Mouse (Mus musculus) naive thymus-derived CD4-positive, alpha-beta T cell, adult 2 months (primary cell): ENCODE results near the gene Prelid3b.

Experiments
- DNase-seq: peaks from one replicate; pipeline ENCODE4 v3.0.0-alpha.2; 2011; ENCODE audit warnings: low read depth

The Prelid3b gene

GRCm38 (mm10) chr2:174463370-174463769, 9.5 kb downstream of the Prelid3b start:
- DNase-seq: no peak

DNA sequence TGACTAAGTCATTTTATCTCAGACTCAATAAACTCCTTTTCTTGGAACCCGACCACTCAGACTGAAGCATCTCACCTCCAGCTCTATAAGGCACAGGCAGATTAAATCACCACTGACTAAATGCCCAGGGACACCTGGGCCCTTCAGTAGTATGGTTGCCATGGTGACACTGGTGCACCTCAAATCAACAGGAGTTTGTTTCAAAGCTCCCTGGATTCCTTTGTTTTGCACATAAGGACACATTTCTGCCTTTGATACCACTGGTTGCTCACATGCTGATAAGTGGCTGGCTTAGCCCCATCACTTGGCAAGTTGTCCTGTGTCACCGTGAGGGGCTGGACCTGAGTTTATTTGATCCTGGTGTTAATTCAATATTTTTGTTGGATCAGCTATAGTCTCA, 13.5 kb downstream of the Prelid3b start:
- DNase-seq: no peak

- no peak for DNase-seq
Measured at GRCm38 (mm10) chr2:174453681-174454080, 19.2 kb downstream of the Prelid3b start.

- no peak for DNase-seq
Measured at GRCm38 (mm10) chr2:174450353-174450752, 22.5 kb downstream of the Prelid3b start, which contains the start of gene Tubb1. Gene Tubb1, plus strand, starts transcription at chr2:174450695.

DNA sequence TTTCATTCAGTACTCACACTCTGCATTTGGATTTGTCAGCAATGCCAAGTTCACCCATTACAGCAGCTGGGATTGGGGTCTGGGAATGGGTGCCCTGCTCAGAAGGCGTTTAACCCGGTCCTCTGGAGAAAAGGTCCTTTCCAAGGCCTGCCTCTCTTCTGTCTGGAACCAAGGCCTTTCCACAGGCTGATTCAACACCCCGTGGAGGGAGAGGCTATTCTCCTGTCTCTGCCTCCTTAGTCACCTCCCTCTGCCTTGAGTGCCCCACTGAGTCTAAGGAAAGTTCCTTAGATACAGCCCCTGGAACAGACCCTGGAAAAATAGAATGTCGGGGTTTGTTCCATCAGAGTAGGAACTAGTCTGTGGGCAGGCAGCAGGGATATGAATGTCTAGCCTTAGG, 24.5 kb downstream of the Prelid3b start:
- no peak for DNase-seq

- DNase-seq: no peak
Measured at GRCm38 (mm10) chr2:174446905-174447304, 26.0 kb downstream of the Prelid3b start.

DNA sequence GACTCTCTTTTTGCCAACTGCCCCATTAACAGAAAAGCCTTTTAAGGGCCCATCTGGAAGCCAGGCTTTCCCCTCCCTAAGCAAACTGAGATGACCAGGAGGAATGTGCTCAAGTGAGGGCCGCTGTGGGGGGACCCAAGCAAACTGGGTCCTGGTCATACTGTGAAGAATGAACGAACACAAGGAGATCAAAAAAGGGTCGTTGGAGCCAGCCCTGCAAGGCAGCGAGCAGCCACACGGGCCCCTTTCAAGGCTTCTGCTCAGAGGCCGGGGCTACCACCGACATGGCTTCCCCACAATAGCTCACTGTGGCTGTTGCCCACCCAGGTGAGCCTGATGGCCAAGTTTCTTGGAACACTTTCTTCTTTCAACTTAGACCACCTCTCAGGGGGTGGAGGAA, 26.4 kb downstream of the Prelid3b start:
- no peak for DNase-seq

GRCm38 (mm10) chr2:174445018-174445417, 27.9 kb downstream of the Prelid3b start:
- no peak for DNase-seq

- no peak for DNase-seq
Measured at GRCm38 (mm10) chr2:174444359-174444758, 28.5 kb downstream of the Prelid3b start.

GRCm38 (mm10) chr2:174443046-174443445, 29.8 kb downstream of the Prelid3b start:
- DNase-seq: no peak

GRCm38 (mm10) chr2:174442460-174442859, 30.4 kb downstream of the Prelid3b start:
- peak; percentile 14 for DNase-seq

DNA sequence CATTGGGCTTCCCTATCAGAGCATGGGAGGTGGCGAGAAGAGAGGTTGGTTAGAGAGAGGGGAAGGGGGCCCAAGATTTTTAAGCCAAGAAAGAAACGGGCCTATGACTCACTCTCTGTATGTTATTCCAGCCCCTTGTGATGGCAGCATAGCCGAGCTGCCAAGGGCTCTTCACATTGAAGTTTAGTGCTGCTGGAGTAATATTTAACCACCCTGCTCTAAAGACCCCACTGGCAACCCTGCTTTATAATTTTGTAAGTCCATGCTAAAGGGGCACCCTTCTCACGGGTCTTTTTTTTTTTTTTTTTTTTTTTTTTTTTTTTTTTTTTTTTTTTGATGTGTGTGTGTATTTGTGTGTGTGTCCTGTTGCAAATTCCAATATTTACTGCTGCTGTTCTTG, 31.0 kb downstream of the Prelid3b start:
- DNase-seq: no peak

- DNase-seq: no peak
Measured at GRCm38 (mm10) chr2:174439961-174440360, 32.9 kb downstream of the Prelid3b start.

DNA sequence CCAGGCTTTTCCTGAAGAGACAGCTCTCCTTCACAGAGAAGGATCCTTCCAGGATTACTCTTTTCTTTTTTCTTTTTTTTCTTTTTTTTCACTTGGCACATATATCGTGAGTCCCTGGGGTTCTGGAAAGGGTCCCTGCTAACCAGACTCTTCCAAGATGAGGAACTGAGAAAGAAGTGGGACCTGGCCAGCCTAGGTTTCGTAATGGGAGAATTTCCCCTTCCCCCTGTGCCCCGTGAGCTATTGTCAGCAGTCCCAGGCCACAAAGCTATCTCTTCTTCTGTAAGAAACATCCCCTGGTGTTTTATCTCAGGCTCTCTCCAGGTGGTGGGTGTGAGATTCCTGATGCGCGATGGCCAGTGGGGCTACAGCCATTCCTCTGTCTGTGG, 33.4 kb downstream of the Prelid3b start:
- no peak for DNase-seq

GRCm38 (mm10) chr2:174438737-174439449, 34.0 kb downstream of the Prelid3b start, which contains the start of gene Ctsz:
Gene Ctsz, minus strand, starts transcription at chr2:174439039.
- peak; percentile 69 for DNase-seq

GRCm38 (mm10) chr2:174438181-174438580, 34.7 kb downstream of the Prelid3b start:
- no peak for DNase-seq

DNA sequence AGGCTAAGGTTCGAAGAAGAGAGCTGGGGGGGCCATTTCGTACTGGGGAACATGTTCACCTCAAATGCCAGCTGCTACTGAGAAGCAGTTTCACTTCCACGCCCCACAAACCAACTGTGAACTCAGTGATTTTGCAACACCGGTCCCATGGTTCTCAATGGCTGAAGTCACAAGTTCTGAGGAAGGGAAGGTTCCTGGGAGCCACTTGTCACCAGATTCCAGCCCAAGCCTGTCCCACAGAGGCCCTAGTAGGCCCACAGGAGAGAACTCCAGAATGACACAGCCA, 35.2 kb downstream of the Prelid3b start:
- no peak for DNase-seq

- no peak for DNase-seq
Measured at GRCm38 (mm10) chr2:174436916-174437696, 35.8 kb downstream of the Prelid3b start.

DNA sequence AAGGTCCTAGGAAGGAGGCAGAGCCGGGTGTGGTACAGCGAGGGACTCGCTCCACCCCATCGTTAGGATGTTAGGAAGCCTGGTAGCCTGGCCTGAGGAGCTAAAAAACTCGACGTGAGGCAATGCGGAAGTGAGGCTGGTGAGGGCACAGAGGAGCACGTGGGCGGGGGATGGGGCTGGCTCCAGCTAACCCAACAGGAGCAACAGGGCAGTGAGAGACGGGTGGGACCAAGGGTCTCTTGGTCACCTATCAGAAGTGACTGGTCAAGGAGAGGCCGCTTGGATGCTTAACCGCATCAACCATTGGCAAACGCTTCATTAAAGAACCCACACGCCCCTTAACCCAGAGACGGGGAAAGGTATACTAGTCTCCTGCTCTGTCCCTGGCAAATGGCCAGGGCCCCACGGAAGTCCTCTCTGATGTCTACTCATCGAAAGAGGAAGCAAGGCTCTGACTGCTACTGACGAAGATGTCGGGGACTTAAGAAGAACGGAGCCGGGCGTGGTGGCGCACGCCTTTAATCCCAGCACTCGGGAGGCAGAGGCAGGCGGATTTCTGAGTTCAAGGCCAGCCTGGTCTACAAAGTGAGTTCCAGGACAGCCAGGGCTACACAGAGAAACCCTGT, 36.7 kb downstream of the Prelid3b start:
- DNase-seq: no peak

GRCm38 (mm10) chr2:174434943-174435342, 37.9 kb downstream of the Prelid3b start:
- no peak for DNase-seq

- DNase-seq: no peak
Measured at GRCm38 (mm10) chr2:174428996-174429591, 43.8 kb downstream of the Prelid3b start.

DNA sequence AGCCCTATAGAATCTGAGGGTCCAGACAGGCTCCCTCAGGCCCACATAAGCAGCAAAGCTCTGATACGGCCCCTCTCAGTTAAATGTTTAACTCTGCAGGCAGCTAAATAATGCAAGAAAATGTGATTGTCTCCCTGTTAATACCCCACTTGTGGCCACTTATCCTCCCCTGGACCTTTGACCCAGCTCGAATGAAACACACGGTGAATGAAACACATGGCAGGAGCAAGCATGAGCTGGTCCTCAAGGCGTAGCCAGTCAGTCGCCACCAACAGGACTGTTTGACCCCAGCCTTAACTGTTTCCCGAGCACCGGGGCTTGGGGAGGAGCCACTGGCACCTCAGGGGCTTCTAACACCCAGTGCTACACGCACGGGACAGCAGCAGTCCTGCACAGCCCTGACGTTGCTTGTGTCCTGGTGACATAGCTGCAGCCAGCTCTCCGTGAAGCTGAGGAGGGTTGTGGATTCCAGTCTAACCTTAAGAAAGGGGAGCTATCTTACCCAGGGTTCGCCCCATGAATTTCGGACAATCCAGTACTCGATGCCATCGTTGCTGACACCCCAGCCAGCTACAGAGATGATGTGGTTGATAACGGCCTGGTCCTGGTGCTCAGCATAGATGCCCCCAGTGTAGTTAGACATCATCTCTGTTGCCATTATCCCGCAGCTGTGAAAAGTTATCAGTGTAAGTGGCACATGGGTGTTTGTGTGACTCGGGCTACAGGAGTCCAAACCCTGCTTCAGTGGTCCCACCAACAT, 44.6 kb downstream of the Prelid3b start:
- DNase-seq: no peak
